Mouse (Mus musculus): ENCODE results near the gene Snapc5.
"Not testable (repeated sequence)": the region's sequence is repeated elsewhere in the genome, so short reads cannot be mapped to it uniquely, and the experiment has no call there.

The Snapc5 gene

DNA sequence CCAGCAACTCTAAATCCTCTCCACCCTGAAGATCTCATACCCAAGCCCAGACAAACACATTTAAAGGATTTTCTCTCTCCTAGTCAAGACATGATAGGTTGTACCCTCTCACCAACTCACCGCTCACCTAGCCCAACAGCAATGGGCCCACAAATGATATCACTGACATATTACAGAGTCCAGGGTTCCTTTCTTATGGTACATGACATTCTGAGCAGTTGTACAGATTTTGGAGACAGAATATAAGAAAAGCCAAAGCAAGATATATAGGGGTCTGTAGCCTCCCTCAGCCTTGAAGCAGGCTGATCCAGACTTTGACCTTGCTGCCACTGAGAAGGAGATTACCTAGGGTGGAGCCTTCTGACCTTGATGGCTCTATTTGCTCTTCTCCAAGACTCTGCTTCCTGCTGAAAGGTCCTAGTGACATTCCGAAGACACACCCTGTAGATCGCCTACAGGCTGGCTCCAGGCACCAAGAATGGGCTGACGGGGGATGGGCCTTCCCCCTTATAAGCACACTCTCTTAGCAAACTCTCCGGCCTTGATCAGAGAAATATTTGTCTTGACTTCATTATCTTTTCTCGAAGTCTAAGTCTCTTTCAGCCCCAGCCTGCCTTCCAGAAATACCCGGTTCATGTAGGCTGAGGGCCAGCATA, 19.8 kb downstream of the Snapc5 start:
- not testable (repeated sequence) for DNase-seq (ENCODE audit: low spot score in 2 of 2)

GRCm38 (mm10) chr9:64199897-64200296, 20.8 kb downstream of the Snapc5 start:
- no peak for DNase-seq (ENCODE audit: low spot score in 2 of 2)

DNA sequence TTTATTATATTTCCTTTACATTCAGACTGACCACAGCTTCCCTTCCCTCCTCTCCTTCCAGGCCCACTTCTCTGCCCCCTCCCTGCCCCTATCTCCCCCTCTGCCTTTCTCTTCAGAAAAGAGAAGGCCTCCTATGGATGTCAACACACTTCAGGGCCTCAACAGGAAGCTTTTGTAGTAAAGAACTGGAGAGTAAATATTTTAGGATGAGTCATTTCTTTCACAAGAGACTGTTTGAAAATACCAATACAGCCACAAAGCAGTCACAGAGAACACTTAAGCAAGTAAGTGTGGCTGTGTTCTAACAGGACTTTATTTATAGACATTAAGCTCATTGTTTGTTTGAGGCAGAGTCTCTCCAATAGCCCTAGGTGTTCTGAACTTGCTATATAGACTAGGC, 23.3 kb downstream of the Snapc5 start:
- no peak for DNase-seq (ENCODE audit: low spot score in 2 of 2)

GRCm38 (mm10) chr9:64202866-64203265, 23.8 kb downstream of the Snapc5 start:
- no peak for DNase-seq (ENCODE audit: low spot score in 2 of 2)

DNA sequence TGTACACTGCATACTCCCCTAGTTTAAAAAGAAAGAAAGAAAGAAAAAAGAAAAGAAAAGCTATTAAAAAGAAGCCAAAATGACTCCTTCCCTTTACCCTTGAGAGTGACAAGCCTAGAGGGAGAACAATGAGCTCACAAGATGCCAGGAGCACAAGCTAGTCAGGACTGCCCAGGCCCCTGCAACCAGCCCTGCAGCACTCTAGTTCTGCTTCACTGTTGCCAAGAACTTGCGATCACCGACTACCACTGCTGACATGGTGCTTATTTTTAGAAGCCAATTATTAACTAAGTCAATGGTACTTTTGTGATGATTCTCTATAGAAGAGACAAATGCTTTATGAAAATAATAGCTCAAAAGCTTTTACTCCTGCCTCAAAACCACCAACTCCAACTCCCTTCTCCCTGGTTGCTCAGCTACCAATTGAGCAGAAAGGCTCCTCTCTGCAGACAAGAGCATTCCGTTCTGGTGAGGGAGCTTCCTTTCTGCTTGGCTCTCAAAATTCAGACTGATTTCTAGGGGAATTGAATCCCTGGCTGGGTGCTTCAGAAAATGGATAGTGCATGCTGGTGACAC, 28.5 kb downstream of the Snapc5 start:
- peak in 1 of 2 experiments; percentile 32 for DNase-seq (ENCODE audit: low spot score in 2 of 2)

- no peak for DNase-seq (ENCODE audit: low spot score in 2 of 2)
These were observed 35.4 kb downstream of the Snapc5 start for GRCm38 (mm10) chr9:64214452-64214851.

DNA sequence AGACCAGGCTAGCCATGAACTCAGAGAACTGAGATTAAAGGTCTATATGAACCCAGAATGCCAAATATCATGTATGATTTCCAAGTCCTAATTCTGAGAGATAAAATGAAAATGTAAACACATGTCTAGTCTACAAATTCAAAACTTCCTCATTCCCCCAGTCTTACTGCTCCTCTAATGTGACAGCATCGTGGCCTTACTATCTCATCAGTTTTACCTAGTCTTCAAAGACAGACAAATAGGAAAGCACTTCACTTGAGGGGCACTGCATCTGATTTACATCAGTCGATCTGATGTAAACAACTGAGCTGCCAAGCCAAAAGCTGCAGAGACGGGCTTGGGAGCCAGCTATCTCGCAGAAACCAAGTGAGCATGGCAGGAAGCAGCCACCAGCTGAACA, 37.0 kb downstream of the Snapc5 start:
- DNase-seq (ENCODE audit: low spot score in 2 of 2), result no peak

DNA sequence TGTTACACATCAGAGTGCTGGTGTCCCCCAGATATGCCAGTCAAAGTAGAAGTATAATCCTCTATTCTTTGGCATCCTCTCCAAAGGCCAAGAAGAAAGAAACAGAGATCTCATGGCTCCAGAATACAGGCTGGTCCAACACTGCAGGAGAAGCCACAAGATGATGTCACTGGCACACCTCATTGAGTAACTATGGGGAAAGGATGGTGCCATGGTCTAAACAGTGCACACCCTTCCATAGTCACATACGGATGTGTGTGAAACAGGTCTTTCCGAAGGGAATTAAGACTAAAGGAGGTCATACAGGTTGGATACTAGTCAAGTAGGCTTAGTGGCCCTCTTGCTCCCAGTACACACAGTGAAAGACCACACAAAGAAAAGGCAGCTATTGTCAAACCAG, 37.6 kb downstream of the Snapc5 start:
- DNase-seq (ENCODE audit: low spot score in 2 of 2), result no peak

- no peak for DNase-seq (ENCODE audit: low spot score in 2 of 2)
These were observed 38.8 kb downstream of the Snapc5 start for GRCm38 (mm10) chr9:64217887-64218286.

- DNase-seq (ENCODE audit: low spot score in 2 of 2), result no peak
These were observed 40.2 kb downstream of the Snapc5 start for GRCm38 (mm10) chr9:64219305-64219704.

- no peak for DNase-seq (ENCODE audit: low spot score in 2 of 2)
These were observed 40.8 kb downstream of the Snapc5 start for GRCm38 (mm10) chr9:64219772-64220420.

- DNase-seq (ENCODE audit: low spot score in 2 of 2), result no peak
These were observed 41.5 kb downstream of the Snapc5 start for GRCm38 (mm10) chr9:64220603-64221002.

DNA sequence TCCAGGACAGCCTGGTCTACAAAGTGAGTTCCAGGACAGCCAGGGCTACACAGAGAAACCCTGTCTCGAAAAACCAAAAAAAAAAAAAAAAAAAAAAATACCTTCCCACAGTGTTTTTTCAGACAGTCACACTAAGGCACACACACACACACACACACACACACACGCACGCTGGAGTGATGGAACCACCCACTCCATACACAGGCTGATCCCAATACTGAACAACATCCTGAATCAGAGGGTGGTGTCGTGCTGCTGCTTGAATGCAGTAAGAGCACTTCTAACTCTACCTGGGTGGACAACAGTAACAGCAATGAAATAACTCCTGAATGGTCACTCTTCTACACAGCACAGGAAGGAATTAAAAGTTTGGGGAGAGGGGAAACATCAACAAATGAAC, 42.4 kb downstream of the Snapc5 start:
- no peak for DNase-seq (ENCODE audit: low spot score in 2 of 2)

DNA sequence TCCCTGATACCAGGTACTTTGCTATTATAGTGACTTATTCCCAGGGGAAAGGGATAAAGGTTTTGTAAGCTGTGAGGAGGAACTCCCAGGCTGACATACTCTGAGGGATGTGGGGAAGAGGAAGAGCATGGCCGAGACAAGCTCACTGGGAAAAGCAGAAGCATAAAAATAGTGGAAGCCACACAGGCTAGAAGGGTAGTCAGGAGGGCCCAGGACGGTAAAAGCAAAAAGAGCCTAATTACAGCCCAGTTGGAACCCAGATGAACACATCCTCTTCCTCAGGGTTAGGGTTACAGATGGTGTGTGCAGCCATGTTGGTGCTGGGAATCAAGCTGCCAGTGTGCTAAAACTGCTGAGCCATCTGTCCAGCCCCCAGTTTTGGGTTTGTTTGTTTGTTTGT, 43.0 kb downstream of the Snapc5 start:
- no peak for DNase-seq (ENCODE audit: low spot score in 2 of 2)

GRCm38 (mm10) chr9:64225805-64226204, 46.7 kb downstream of the Snapc5 start:
- DNase-seq (ENCODE audit: low spot score in 2 of 2), result no peak

GRCm38 (mm10) chr9:64227736-64228135, 48.7 kb downstream of the Snapc5 start:
- DNase-seq (ENCODE audit: low spot score in 2 of 2), result peak in 1 of 2 experiments; percentile 34

- peak in 1 of 2 experiments; percentile 61 for DNase-seq (ENCODE audit: low spot score in 2 of 2)
These were observed 49.9 kb downstream of the Snapc5 start for GRCm38 (mm10) chr9:64228972-64229371.

DNA sequence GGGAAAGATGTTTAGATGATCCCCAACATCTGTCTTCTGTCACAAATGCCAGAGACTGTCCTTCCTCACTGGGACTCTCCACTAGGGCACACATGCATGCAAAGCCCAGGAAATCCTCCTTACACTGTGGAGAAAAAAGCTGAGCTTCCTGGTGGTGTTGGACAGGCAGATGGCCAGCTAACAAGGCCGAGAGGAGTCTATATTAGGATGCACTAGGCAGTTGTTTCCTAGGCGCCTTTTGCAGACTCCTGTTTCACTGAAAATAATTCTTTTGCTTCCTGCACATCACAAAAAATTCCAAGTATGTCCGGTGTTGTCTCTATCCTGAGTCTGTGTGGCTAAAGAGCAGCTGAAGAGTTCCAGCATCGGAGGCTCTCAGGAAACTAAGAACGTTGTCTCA, 52.1 kb downstream of the Snapc5 start:
- peak; percentile 46 to 57 for DNase-seq (ENCODE audit: low spot score in 2 of 2)

GRCm38 (mm10) chr9:64231674-64232073, 52.6 kb downstream of the Snapc5 start:
- DNase-seq (ENCODE audit: low spot score in 2 of 2), result no peak

DNA sequence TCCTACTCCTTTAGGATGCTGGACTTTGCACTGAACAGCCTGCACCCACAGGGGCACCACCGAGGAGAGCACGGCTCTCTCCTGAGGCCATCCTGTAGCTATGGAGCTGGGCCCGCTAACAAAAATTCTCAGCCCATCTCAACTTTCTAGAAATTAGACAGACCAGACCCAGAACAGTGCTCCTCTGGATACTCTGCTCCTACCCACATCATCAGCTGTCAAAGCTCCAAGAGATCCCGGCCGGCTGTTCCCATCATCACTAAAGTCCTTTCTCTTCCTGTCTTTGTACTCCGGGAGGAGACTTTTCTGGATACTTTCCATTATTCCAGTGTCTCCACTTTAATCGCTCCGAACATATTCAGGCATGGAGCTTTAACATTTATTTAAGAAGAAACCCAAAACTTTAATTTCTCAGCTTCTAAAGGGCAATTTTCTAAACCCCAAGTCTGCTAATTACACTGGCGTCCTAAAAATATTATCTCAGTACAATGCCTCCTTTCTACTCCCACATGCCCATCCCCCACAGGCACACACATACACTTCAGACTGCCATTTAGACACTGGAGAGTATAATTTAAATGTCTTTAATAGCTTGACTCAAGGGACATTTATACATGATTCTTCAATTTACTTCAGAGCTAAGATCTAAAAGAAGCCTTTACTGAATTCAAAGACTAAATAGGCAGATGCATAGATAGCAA, 53.3 kb downstream of the Snapc5 start:
- DNase-seq (ENCODE audit: low spot score in 2 of 2), result no peak
